Mouse (Mus musculus) urinary bladder, adult 2 months (tissue): ENCODE data around the gene Edar. TPM values are rescaled to one million over a fixed set of nuclear protein-coding genes. Genes with fewer than 3 reads are reported as not detected.

ENCODE experiments used
- DNase-seq: peaks from one replicate; pipeline ENCODE4 v3.0.0; 2022; ENCODE audit warnings: low spot score
- polyA plus RNA-seq: library from polyadenylated mRNA; depleted of rRNA; stranded (reverse); fragments of >200 nt; gene quantifications from 2 replicates; pipeline ENCODE4 v1.2.3, GENCODE M21; 2012

The Edar gene
- polyA plus RNA-seq, 1 experiment: 1.4 TPM

DNA sequence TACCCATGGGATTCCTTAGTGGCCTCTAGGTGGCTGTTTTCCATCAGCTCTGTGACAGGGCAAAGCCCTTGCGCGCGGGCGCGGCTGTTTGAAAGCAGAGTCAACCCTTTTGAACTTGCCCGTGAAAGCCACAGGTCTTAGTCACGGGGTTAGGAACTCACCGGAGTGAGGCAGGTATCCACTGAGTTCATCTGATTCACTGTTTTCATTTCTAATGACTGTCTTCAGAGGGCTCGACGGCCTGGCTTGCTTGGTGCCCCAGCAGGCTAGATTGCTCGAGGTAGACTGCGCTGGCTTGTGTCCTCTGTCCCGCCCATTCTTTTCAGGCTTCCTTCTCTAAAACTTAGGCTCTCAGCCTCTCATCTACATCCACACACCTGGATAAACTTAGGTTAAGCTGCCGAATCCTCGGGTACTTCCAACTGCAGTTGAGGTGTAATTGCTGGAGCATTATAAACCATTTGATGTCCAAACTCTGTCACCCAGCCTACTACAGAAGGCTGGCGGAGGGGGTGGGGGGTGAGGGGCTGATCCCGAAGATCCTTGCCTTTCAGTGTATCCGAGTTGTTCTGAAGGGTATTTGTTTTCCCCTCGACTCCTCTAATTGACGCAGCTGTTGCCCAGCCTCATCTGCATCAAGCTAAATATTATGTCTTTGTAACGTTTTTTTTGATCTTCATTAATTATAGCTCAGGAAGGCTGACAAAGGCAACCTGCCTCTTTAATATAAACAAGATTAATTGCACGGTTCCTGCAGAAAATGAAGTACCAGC, 24.0 kb downstream of the Edar start:
- no peak for DNase-seq

DNA sequence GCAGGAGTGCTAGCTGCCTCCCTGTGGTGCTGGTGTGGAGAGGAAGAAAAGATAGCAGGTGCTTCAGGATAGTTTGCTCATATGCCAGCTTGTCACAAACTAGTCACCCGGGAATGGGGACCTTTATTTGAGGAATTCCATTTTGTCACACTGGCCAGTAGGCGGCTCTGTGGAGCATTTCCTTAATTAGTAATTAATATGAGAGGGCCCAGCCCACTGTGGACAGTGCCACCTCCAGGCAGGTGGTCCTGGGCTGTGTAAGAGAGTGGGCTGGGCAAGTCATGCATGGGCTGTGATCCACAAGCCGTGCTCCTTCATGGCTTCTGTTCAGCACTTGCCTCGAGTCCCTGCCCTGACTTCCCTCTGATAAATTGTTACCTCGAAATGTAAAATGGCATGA, 26.7 kb downstream of the Edar start:
- no peak for DNase-seq

DNA sequence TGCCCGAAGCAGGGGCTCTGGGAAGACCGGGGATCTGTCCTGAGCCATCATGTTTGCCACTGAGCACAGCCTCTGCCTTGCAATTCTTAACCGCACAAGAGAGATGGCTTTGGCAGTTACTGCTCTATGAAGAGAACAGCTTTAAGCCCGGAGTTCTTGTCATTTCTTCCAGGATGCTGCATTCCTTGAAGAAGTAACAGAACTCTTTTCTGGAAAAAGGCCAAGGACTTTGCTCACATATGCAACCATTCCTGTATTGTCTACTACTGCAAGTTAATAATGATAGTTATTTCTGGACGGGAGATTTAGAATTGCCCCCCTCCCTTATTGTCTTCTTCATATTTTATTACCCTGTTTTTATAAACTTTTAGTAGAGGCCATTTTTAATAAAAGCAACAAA, 30.8 kb downstream of the Edar start:
- DNase-seq: no peak

GRCm38 (mm10) chr10:58644194-58644593, 31.3 kb downstream of the Edar start:
- DNase-seq: no peak

- no peak for DNase-seq
These were observed 32.5 kb downstream of the Edar start for GRCm38 (mm10) chr10:58643001-58643400.

GRCm38 (mm10) chr10:58641631-58642030, 33.8 kb downstream of the Edar start:
- no peak for DNase-seq

GRCm38 (mm10) chr10:58640446-58641400, 34.7 kb downstream of the Edar start:
- DNase-seq: no peak

GRCm38 (mm10) chr10:58639291-58639690, 36.2 kb downstream of the Edar start:
- DNase-seq: no peak

- no peak for DNase-seq
These were observed 38.9 kb downstream of the Edar start for GRCm38 (mm10) chr10:58636431-58637080.

DNA sequence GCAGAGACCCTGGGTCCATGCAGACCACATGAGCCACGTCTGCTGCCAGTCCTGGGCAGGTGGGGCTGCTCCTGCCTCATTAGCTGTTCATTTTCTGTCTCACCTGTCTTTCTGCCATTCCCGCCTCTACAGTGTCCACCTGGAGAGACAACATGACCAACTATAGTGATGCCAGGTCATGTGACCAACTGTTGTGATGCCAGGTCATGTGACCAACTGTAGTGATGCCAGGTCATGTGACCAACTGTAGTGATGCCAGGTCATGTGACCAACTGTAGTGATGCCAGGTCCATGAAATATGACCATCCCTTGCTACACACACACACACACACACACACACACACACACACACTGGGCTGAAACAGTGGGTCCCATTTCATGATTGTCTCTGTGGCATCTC, 41.9 kb downstream of the Edar start:
- no peak for DNase-seq

- no peak for DNase-seq
These were observed 47.9 kb downstream of the Edar start for GRCm38 (mm10) chr10:58627569-58627968.

GRCm38 (mm10) chr10:58624848-58625711, 50.4 kb downstream of the Edar start:
- no peak for DNase-seq

- no peak for DNase-seq
These were observed 56.2 kb downstream of the Edar start for GRCm38 (mm10) chr10:58619266-58619665.

- no peak for DNase-seq
These were observed 56.8 kb downstream of the Edar start for GRCm38 (mm10) chr10:58618501-58619216.

DNA sequence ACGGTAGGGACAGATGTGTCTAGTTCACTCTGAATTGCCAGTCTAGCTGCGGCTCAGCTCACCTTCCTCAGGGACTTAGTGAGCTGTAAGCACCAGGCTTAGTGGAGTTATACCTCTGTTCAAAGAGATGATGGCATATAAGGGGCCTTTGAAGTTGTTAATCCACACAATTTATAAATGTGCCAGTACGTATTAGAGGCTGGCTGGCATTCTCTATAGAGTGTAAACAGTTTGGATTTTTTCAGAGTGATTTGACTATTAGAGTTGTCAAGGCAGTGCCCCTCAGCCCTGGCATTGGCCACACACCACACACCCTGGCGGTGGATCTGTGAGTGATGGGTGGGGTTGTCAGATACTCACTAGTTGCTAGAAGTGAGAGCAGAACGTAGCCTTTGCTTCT, 58.9 kb downstream of the Edar start:
- DNase-seq: no peak

DNA sequence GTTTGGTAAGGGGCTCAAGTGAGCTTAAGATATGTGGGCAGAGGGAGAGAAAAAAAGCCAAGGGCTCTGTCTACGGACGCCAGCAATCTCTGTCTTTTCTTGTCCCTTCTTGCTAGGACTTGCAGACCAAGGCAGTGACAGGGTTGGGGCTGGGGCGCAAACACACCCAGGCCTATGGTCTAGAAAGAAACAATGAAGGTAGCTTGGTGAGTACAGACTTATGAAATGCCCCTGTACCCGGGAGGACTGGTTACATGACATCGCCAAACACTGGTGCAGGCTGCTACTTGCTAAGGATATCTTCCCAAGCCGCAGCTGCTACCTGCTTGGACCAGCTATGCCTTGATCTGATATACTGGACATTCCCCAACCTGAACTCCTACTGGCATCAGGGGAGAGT, 60.9 kb downstream of the Edar start:
- peak; percentile 32 for DNase-seq

- DNase-seq: no peak
These were observed 64.8 kb downstream of the Edar start for GRCm38 (mm10) chr10:58610484-58611261.

GRCm38 (mm10) chr10:58608858-58609257, 66.6 kb downstream of the Edar start:
- no peak for DNase-seq

DNA sequence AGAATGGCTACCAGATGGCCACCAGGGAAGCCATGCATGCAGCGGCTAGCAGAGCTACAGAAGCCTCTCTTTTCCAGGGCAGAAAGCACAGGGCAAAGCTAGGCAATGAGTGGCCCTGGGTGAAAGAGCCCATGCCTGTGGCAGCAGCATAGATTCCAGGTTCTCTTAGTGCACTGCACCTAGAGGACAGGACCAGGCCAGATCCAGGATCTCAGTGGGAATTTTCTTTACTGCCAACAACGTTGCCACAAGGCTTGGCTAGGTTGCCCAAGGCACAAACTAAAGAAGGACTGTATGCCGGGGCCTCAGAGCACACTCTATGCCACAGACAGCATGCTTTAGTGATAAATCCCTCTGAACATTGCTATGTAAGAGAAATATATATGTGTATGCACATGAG, 69.1 kb downstream of the Edar start:
- DNase-seq: peak; percentile 13

GRCm38 (mm10) chr10:58604779-58605178, 70.7 kb downstream of the Edar start:
- peak; percentile 38 for DNase-seq
